Mouse (Mus musculus) layer of hippocampus, postnatal 10 days (tissue): ENCODE measurements around the gene Olfr688. TPM values are rescaled to one million over a fixed set of nuclear protein-coding genes. Genes with fewer than 3 reads are reported as not detected.

Experiments used
- DNase-seq, 2 experiments: peaks; one replicate each; pipeline ENCODE4 v3.0.0; 2021; ENCODE audit warnings: low spot score in 2 of 2
- long read RNA-seq: library from polyadenylated mRNA; stranded (forward); transcript quantifications from one replicate; pipeline ENCODE4 v2.0.0, GENCODE M21; 2023
- total RNA-seq, 2 experiments: library from RNA; stranded (reverse); gene quantifications; 2 replicates each; pipeline ENCODE4 v1.2.3; 2021

Olfr688 gene
- not detected for total RNA-seq
- long read RNA-seq: 0 reads

DNA sequence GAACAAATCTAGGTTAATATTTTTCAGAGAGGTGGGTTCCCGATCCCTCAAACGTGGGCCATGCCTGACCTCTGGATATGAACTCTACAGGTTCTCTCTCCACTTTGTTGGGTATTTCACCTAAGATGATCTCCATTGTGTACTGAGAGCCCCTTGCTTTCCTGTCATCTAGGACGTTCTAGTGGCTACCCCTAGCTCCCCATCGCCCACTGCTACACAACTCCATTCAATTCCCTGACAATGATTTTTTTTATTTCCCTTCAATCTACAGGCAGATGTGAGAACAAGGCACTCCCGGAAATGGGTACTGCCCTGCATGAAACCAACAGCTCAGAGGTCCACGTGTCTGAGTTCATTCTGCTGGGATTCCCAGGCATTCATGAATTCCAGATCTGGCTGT lies at the start of gene Olfr688:
Gene Olfr688 (plus strand): TSS at position 301 of the 400 bp plus-strand sequence.
- no peak for DNase-seq

GRCm38 (mm10) chr7:105247671-105248070 lies 40.2 kb upstream of the Olfr688 start:
- DNase-seq: no peak

GRCm38 (mm10) chr7:105248197-105248596 lies 39.7 kb upstream of the Olfr688 start:
- no peak for DNase-seq

- no peak for DNase-seq
These were observed 31.2 kb upstream of the Olfr688 start for GRCm38 (mm10) chr7:105256656-105257055.

DNA sequence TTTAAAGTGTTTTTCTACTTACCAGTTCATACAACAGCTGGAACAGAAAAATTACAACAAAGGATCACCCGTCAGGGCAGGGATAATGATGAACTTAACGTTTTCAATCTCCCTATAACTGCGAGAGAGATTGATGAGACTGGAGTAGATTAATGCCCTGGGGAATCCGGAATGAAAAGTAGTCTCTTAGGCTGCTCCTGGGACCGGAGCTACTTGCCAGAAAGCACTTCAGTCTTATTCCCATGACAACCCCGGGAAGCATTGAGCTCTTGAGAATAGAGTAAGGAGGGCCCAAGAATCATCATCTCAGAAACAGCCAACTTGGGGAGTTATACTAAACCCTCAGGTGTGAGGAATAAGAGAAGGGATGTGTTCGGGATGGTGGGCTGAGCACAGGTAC lies 15.5 kb upstream of the Olfr688 start:
- DNase-seq: no peak

DNA sequence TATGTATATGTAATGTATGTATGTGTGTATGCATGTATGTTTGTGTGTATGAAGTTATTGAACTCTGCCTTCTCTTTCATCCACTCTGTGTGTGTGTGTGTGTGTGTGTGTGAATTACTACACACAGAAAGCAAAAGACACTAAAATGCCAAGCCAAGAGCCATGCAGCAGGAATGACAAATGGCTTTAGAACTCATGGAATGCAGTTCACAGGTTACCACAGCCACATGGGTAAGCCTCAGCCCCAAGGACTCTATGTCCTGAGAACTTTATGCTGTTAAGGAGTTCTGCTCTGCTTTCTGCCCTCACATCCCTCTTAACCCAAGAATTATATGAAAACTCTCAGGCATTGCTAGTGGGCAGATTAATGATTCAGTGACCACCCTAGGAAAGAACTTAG lies 2.2 kb downstream of the Olfr688 start:
- no peak for DNase-seq

GRCm38 (mm10) chr7:105310865-105311264 lies 23.0 kb downstream of the Olfr688 start, which contains the start of gene Olfr689:
Gene Olfr689, plus strand, starts transcription at chr7:105311165.
- DNase-seq: no peak

GRCm38 (mm10) chr7:105325302-105325701 lies 37.4 kb downstream of the Olfr688 start:
- no peak for DNase-seq

- no peak for DNase-seq
These were observed 46.1 kb downstream of the Olfr688 start, which contains the start of gene Olfr690 for GRCm38 (mm10) chr7:105334004-105334403. Gene Olfr690, minus strand, starts transcription at chr7:105334104.

Other genes starting within 250 kb of the Olfr688 start
- not detected for gene Olfr677, start 236.7 kb upstream of the Olfr688 start, total RNA-seq
- not detected for gene Olfr678, start 223.6 kb upstream of the Olfr688 start, total RNA-seq
- gene Olfr679, start 206.9 kb upstream of the Olfr688 start, total RNA-seq: not detected
- gene Olfr680-ps1, start 195.3 kb upstream of the Olfr688 start, total RNA-seq: not detected
- gene Olfr681, start 171.3 kb upstream of the Olfr688 start, total RNA-seq: not detected
- not detected for gene Olfr683, start 141.1 kb upstream of the Olfr688 start, total RNA-seq
- not detected for gene Olfr684, start 124.4 kb upstream of the Olfr688 start, total RNA-seq
- not detected for gene Olfr685, start 102.1 kb upstream of the Olfr688 start, total RNA-seq
- gene Olfr686, start 80.6 kb upstream of the Olfr688 start, total RNA-seq: not detected
- gene Olfr689, start 23.1 kb downstream of the Olfr688 start, total RNA-seq: not detected
- gene Olfr690, start 46.0 kb downstream of the Olfr688 start, total RNA-seq: under 1 TPM; 0.80 to 0.85 TPM
- gene Olfr691, start 54.2 kb downstream of the Olfr688 start, total RNA-seq: under 1 TPM; 0.22 to 0.75 TPM
- gene Olfr692, start 80.1 kb downstream of the Olfr688 start, total RNA-seq: not detected
- not detected for gene Gm5901, start 86.9 kb downstream of the Olfr688 start, total RNA-seq
- gene Fam160a2, start 112.0 kb downstream of the Olfr688 start, total RNA-seq: 10 to 100 TPM; 57.9 to 61.3 TPM
- gene Cnga4, start 116.5 kb downstream of the Olfr688 start, total RNA-seq: under 1 TPM; 0.33 to 0.69 TPM
- 10 to 100 TPM; 13.2 to 14.5 TPM for gene Cckbr, start 137.6 kb downstream of the Olfr688 start, total RNA-seq
- 10 to 100 TPM; 13.7 to 13.8 TPM for gene Cavin3, start 194.2 kb downstream of the Olfr688 start, total RNA-seq